Mouse (Mus musculus) left cerebral cortex, postnatal 10 days (tissue): ENCODE results near the gene Tlcd1. TPM values are rescaled to one million over a fixed set of nuclear protein-coding genes. Genes with fewer than 3 reads are reported as not detected.

Source experiments
- microRNA-seq: library from miRNA; unstranded; fragments of <30 nt; microRNA quantifications from one replicate; pipeline ENCODE4 v1.2.0, GENCODE M21; 2022
- total RNA-seq, 2 experiments: library from RNA; stranded (reverse); gene quantifications; 2 replicates each; pipeline ENCODE4 v1.2.3; 2021

The Tlcd1 gene
- total RNA-seq, 2 experiments from 2014 or later: 23.8 to 27.9 TPM

Small RNA genes lying within 50 kb of the gene (microRNA-seq; reads per million reads assigned to microRNA genes)
- 1.7 reads per million for gene Mir7653

Other genes starting within 250 kb of the Tlcd1 start
- 100 to 1,000 TPM; 226 to 231 TPM for gene Sez6, start 245.9 kb upstream of the Tlcd1 start, total RNA-seq
- gene Phf12, start 194.0 kb upstream of the Tlcd1 start, total RNA-seq: 10 to 100 TPM; 48.9 to 51.4 TPM
- gene Dhrs13, start 144.4 kb upstream of the Tlcd1 start, total RNA-seq: 10 to 100 TPM; 22.6 to 24.6 TPM
- gene Flot2, start 138.8 kb upstream of the Tlcd1 start, total RNA-seq: 100 to 1,000 TPM; 148 TPM
- gene Eral1, start 96.3 kb upstream of the Tlcd1 start, total RNA-seq: 10 to 100 TPM; 16.7 to 18.5 TPM
- 10 to 100 TPM; 26.1 to 26.6 TPM for gene Fam222b, start 82.1 kb upstream of the Tlcd1 start, total RNA-seq
- gene Traf4, start 11.1 kb upstream of the Tlcd1 start, total RNA-seq: 10 to 100 TPM; 31.0 to 32.6 TPM
- gene Nek8, start within 50 bp of the Tlcd1 start, total RNA-seq: 1 to 10 TPM; 4.8 to 5.8 TPM
- 100 to 1,000 TPM; 802 to 805 TPM for gene Rpl23a, start 6.9 kb downstream of the Tlcd1 start, total RNA-seq
- 10 to 100 TPM; 37.0 to 39.8 TPM for gene Rab34, start 11.7 kb downstream of the Tlcd1 start, total RNA-seq
- gene Proca1, start 16.7 kb downstream of the Tlcd1 start, total RNA-seq: 1 to 10 TPM; 3.6 to 4.7 TPM
- gene Sdf2, start 69.0 kb downstream of the Tlcd1 start, total RNA-seq: 10 to 100 TPM; 60.5 to 65.2 TPM
- gene Supt6, start 69.3 kb downstream of the Tlcd1 start, total RNA-seq: 10 to 100 TPM; 86.3 to 87.6 TPM
- 100 to 1,000 TPM; 161 to 169 TPM for gene 2610507B11Rik, start 85.0 kb downstream of the Tlcd1 start, total RNA-seq
- 1 to 10 TPM; 1.6 TPM for gene BC030499, start 114.1 kb downstream of the Tlcd1 start, total RNA-seq
- 1 to 10 TPM; 3.1 to 3.9 TPM for gene Spag5, start 124.8 kb downstream of the Tlcd1 start, total RNA-seq
- 100 to 1,000 TPM; 291 to 324 TPM for gene Aldoc, start 146.3 kb downstream of the Tlcd1 start, total RNA-seq
- gene Pigs, start 151.7 kb downstream of the Tlcd1 start, total RNA-seq: 10 to 100 TPM; 72.3 to 76.6 TPM
- gene Unc119, start 166.8 kb downstream of the Tlcd1 start, total RNA-seq: 10 to 100 TPM; 34.6 to 35.8 TPM
- gene Foxn1, start 209.8 kb downstream of the Tlcd1 start, total RNA-seq: not detected
- not detected for gene Slc13a2, start 245.5 kb downstream of the Tlcd1 start, total RNA-seq